Mouse (Mus musculus) intestine, embryonic 15.5 days (tissue): ENCODE measurements at regions not wholly inside any gene's neighbourhood (a gene's known extent, or its start where the extent isn't known, plus 50 kb on each side); places are given as distances from the start of the nearest gene placed in this dataset.

Source experiments
- ATAC-seq: fragments of 200-750 bp; cut with Nextera tagmentation; 2 replicates; pipeline ENCODE4 v1.8.0; 2017; ENCODE audit warnings: moderate TSS enrichment, moderate library complexity
- H3K27ac ChIP-seq: fragments of 300-500 bp; sonication (generic); 2 replicates; pipeline ENCODE4 v1.5.1; 2015; ENCODE audit warnings: mild to moderate bottlenecking, inconsistent platforms
- H3K27me3 ChIP-seq: fragments of 300-500 bp; sonication (generic); replicated peaks from 2 replicates; pipeline ENCODE4 v1.6.1; 2015; ENCODE audit warnings: inconsistent platforms
- H3K36me3 ChIP-seq: fragments of 300-500 bp; sonication (generic); 2 replicates; pipeline ENCODE4 v1.6.1; 2015; ENCODE audit warnings: inconsistent platforms
- H3K4me1 ChIP-seq: fragments of 300-500 bp; sonication (generic); replicated peaks from 2 replicates; pipeline ENCODE4 v1.6.1; 2015; ENCODE audit warnings: inconsistent platforms
- H3K4me2 ChIP-seq: fragments of 300-500 bp; sonication (generic); replicated peaks from 2 replicates; pipeline ENCODE4 v1.6.1; 2015; ENCODE audit warnings: mild to moderate bottlenecking, inconsistent platforms
- H3K4me3 ChIP-seq: fragments of 300-500 bp; sonication (generic); replicated peaks from 2 replicates; pipeline ENCODE4 v1.5.1; 2015; ENCODE audit warnings: inconsistent platforms
- H3K9ac ChIP-seq: fragments of 300-500 bp; sonication (generic); 2 replicates; pipeline ENCODE4 v1.6.1; 2015; ENCODE audit warnings: inconsistent platforms
- H3K9me3 ChIP-seq: fragments of 300-500 bp; sonication (generic); 2 replicates; pipeline ENCODE4 v1.6.1; 2016; ENCODE audit warnings: inconsistent platforms
- whole genome bisulfite sequencing: fragments of 180-500 bp; shearing (Covaris S2); methylation state at CpG from one replicate; pipeline ENCODE4 v1.1.7; 2015; 5-methylcytosine and 5-hydroxymethylcytosine counted together

GRCm38 (mm10) chr10:112795473-112795872 lies 133.3 kb downstream of the Atxn7l3b start:
- no peak overlapping the region for H3K27ac ChIP-seq
- WGBS = 92% methylated on average over 1 of the region's 1 CpGs
- H3K9ac ChIP-seq = no peak overlapping the region
- no peak for ATAC-seq
- H3K4me2 ChIP-seq = no peak overlapping the region
- no peaks in the 10 kb centered on the region for H3K9me3 ChIP-seq
- H3K27me3 ChIP-seq = no peaks in the 10 kb centered on the region
- no peaks in the 10 kb centered on the region for H3K36me3 ChIP-seq
- H3K4me1 ChIP-seq = no peaks in the 10 kb centered on the region
- H3K4me3 ChIP-seq = no peak overlapping the region

- no peak overlapping the region for H3K4me2 ChIP-seq
- ATAC-seq = no peak
- 64% methylated on average over 3 of the region's 3 CpGs for WGBS
Observed at GRCm38 (mm10) chr10:112788236-112788635, 140.6 kb downstream of the Atxn7l3b start.

GRCm38 (mm10) chr10:112774262-112774661 lies 154.5 kb downstream of the Atxn7l3b start:
- no peak overlapping the region for H3K9ac ChIP-seq
- no peak overlapping the region for H3K27ac ChIP-seq
- H3K36me3 ChIP-seq = no peaks in the 10 kb centered on the region
- H3K9me3 ChIP-seq = no peaks in the 10 kb centered on the region
- H3K27me3 ChIP-seq = no peaks in the 10 kb centered on the region
- H3K4me2 ChIP-seq = no peak overlapping the region
- ATAC-seq = no peak
- 87% methylated on average over 10 of the region's 10 CpGs for WGBS
- no peak overlapping the region for H3K4me3 ChIP-seq
- no peaks in the 10 kb centered on the region for H3K4me1 ChIP-seq

More at GRCm38 (mm10) chr10:112788236-112788635, 140.6 kb downstream of the Atxn7l3b start:
- Histone ChIP-seq H3K27ac (no peak overlapping the region), H3K36me3 (no peaks in the 10 kb centered on the region), H3K9me3 (no peaks in the 10 kb centered on the region), H3K9ac (no peak overlapping the region), H3K27me3 (no peaks in the 10 kb centered on the region), H3K4me3 (no peak overlapping the region), H3K4me1 (no peaks in the 10 kb centered on the region)

GRCm38 (mm10) chr10:112746683-112747082 lies 182.1 kb downstream of the Atxn7l3b start:
- WGBS = 50% methylated on average over 1 of the region's 1 CpGs
- Histone ChIP-seq H3K4me2 (no peak overlapping the region), H3K27ac (no peak overlapping the region), H3K4me3 (no peak overlapping the region), H3K4me1 (no peaks in the 10 kb centered on the region), H3K9ac (no peak overlapping the region), H3K27me3 (no peaks in the 10 kb centered on the region), H3K9me3 (no peaks in the 10 kb centered on the region), H3K36me3 (no peaks in the 10 kb centered on the region)
- ATAC-seq = no peak

GRCm38 (mm10) chr10:112743527-112743926 lies 185.3 kb downstream of the Atxn7l3b start:
- H3K9me3 ChIP-seq = no peaks in the 10 kb centered on the region
- H3K27ac ChIP-seq = no peak overlapping the region
- H3K4me3 ChIP-seq = no peak overlapping the region
- H3K27me3 ChIP-seq = no peaks in the 10 kb centered on the region
- no peaks in the 10 kb centered on the region for H3K36me3 ChIP-seq
- no peak overlapping the region for H3K9ac ChIP-seq
- no peak overlapping the region for H3K4me2 ChIP-seq
- ATAC-seq = no peak
- WGBS = 81% methylated on average over 2 of the region's 2 CpGs
- H3K4me1 ChIP-seq = no peaks in the 10 kb centered on the region

GRCm38 (mm10) chr10:112742123-112742522 lies 186.7 kb downstream of the Atxn7l3b start:
- no peaks in the 10 kb centered on the region for H3K9me3 ChIP-seq
- ATAC-seq = no peak
- WGBS = 90% methylated on average over 8 of the region's 8 CpGs

More at GRCm38 (mm10) chr10:112742123-112742522, 186.7 kb downstream of the Atxn7l3b start:
- Histone ChIP-seq H3K4me1 (no peaks in the 10 kb centered on the region), H3K36me3 (no peaks in the 10 kb centered on the region), H3K4me2 (no peak overlapping the region), H3K27me3 (no peaks in the 10 kb centered on the region), H3K4me3 (no peak overlapping the region), H3K9ac (no peak overlapping the region), H3K27ac (no peak overlapping the region)
